Mouse (Mus musculus) R1 (cell line): Measurements from ENCODE around the gene Fam221b.

Experiments
- DNase-seq: peaks from one replicate; pipeline ENCODE4 v3.0.0-alpha.2; 2018; ENCODE audit warnings: low read depth, low spot score

Fam221b gene

GRCm38 (mm10) chr4:43613060-43613730 lies 55.8 kb downstream of the Fam221b start:
- no peak for DNase-seq

- no peak for DNase-seq
Measured at GRCm38 (mm10) chr4:43612534-43612933, 56.4 kb downstream of the Fam221b start.
